ENCODE assay signal across 24 mouse cellular contexts in genomic region chr17:44519356-44519755, GRCm38 (mm10).
DNase-seq lines count a peak whose midpoint lies in the region; ATAC-seq and TF ChIP-seq lines count a peak whose summit lies in the region.
"Had no signal": no experiment of that assay in that cellular context is flagged by ENCODE, and none has a peak within 500 bp of the region (broad histone marks: within the 10 kb centered on the region; RNA-seq: fewer than 3 reads in every experiment).

No protein-coding gene starts in this region.

- no peak for DNase-seq in gastrocnemius, adult 2 months
- no peak for DNase-seq in gastrocnemius, postnatal 36 days
- no peak for DNase-seq in embryonic facial prominence, embryonic 14.5 days (ENCODE audit: low spot score)
- peak; percentile 12 for DNase-seq in kidney, postnatal 14 days
- DNase-seq in spleen, postnatal 36 days (ENCODE audit: low spot score in 2 of 2): no peak
- no peak for DNase-seq in spleen, postnatal 4 days (ENCODE audit: low spot score in 2 of 2)
- DNase-seq: adrenal gland, adult 2 months; adrenal gland, postnatal 25 days; cerebellum, adult 18-20 months; cerebellum, adult 9-11 months; cerebellum, postnatal 36 days; gastrocnemius, postnatal 25 days; heart, adult 11 months; heart, postnatal 10 days; heart, postnatal 4 days had no signal

- no peaks in the 10 kb centered on the region; the same call in 1 of the 2 replicates for H3K9me3 ChIP-seq in embryonic facial prominence, embryonic 14.5 days (ENCODE audit: control insufficient read depth, low read length)
- no peaks in the 10 kb centered on the region for H3K9me3 ChIP-seq in kidney, embryonic 15.5 days (replicated peaks)
- no peaks in the 10 kb centered on the region; the same call in 1 of the 2 replicates for H3K9me3 ChIP-seq in neural tube, embryonic 15.5 days (replicated peaks)
- H3K9me3 ChIP-seq: forebrain, embryonic 10.5 days; forebrain, embryonic 15.5 days; heart, embryonic 10.5 days; hindbrain, embryonic 12.5 days had no signal

- H3K27me3 ChIP-seq in embryonic facial prominence, embryonic 14.5 days (replicated peaks; ENCODE audit: control insufficient read depth, insufficient read depth, low read length): no peaks in the 10 kb centered on the region
- H3K27me3 ChIP-seq in kidney, embryonic 15.5 days: no peaks in the 10 kb centered on the region
- H3K27me3 ChIP-seq in neural tube, embryonic 15.5 days (replicated peaks): no peaks in the 10 kb centered on the region
- H3K27me3 ChIP-seq: CH12.LX; forebrain, embryonic 15.5 days; hindbrain, embryonic 12.5 days had no signal

- H3K9ac ChIP-seq in embryonic facial prominence, embryonic 14.5 days (ENCODE audit: low read depth, low read length): no peak overlapping the region
- no peak overlapping the region for H3K9ac ChIP-seq in kidney, embryonic 15.5 days
- H3K9ac ChIP-seq in neural tube, embryonic 15.5 days (replicated peaks): no peak overlapping the region
- H3K9ac ChIP-seq: forebrain, embryonic 15.5 days; hindbrain, embryonic 12.5 days had no signal

- H3K36me3 ChIP-seq in embryonic facial prominence, embryonic 14.5 days (ENCODE audit: control insufficient read depth, insufficient read depth, low read length): no peaks in the 10 kb centered on the region
- H3K36me3 ChIP-seq in kidney, embryonic 15.5 days: no peaks in the 10 kb centered on the region
- no peaks in the 10 kb centered on the region for H3K36me3 ChIP-seq in neural tube, embryonic 15.5 days
- H3K36me3 ChIP-seq: forebrain, embryonic 10.5 days; forebrain, embryonic 15.5 days; heart, embryonic 10.5 days; hindbrain, embryonic 12.5 days had no signal

- H3K4me2 ChIP-seq in embryonic facial prominence, embryonic 14.5 days (ENCODE audit: low read depth, low read length): no peak overlapping the region
- no peak overlapping the region for H3K4me2 ChIP-seq in kidney, embryonic 15.5 days
- no peak overlapping the region for H3K4me2 ChIP-seq in neural tube, embryonic 15.5 days
- H3K4me2 ChIP-seq: forebrain, embryonic 15.5 days; hindbrain, embryonic 12.5 days had no signal

- intact Hi-C loops in gastrocnemius, adult 2 months (cut with DNase I): no loop called here
- intact Hi-C loops in gastrocnemius, postnatal 36 days (cut with DNase I): no loop called here

- no peak overlapping the region for H3K4me3 ChIP-seq in gastrocnemius, adult 2 months
- no peak overlapping the region for H3K4me3 ChIP-seq in embryonic facial prominence, embryonic 14.5 days (ENCODE audit: low read depth, low read length)
- no peak overlapping the region for H3K4me3 ChIP-seq in kidney, embryonic 15.5 days (replicated peaks)
- no peak overlapping the region for H3K4me3 ChIP-seq in neural tube, embryonic 15.5 days (replicated peaks)
- H3K4me3 ChIP-seq: forebrain, embryonic 10.5 days; forebrain, embryonic 15.5 days; heart, embryonic 10.5 days; hindbrain, embryonic 12.5 days had no signal

- no peak for TF ChIP-seq CTCF in gastrocnemius, adult 2 months (IDR thresholded peaks at IDR 0.05)

- 55% methylated on average over 3 of the region's 3 CpGs for WGBS in embryonic facial prominence, embryonic 14.5 days
- WGBS in kidney, embryonic 15.5 days: 62% methylated on average over 3 of the region's 3 CpGs
- WGBS in neural tube, embryonic 15.5 days: 91% methylated on average over 3 of the region's 3 CpGs

- 0 out of 2 replicates have a peak, but pooled peaks cover 5% of the 10 kb centered on the region for H3K4me1 ChIP-seq in embryonic facial prominence, embryonic 14.5 days (ENCODE audit: control insufficient read depth, insufficient read depth, low read length)
- peaks cover 10% of the 10 kb centered on the region; the same call in 1 of the 2 replicates for H3K4me1 ChIP-seq in kidney, embryonic 15.5 days
- peaks cover 5% of the 10 kb centered on the region; the same call in 1 of the 2 replicates for H3K4me1 ChIP-seq in neural tube, embryonic 15.5 days
- H3K4me1 ChIP-seq: forebrain, embryonic 10.5 days; heart, embryonic 10.5 days; hindbrain, embryonic 12.5 days had no signal

- peak overlapping the region; percentile 31; the same call in 1 of the 2 replicates for H3K27ac ChIP-seq in gastrocnemius, adult 2 months
- H3K27ac ChIP-seq in embryonic facial prominence, embryonic 14.5 days (replicated peaks; ENCODE audit: low read depth, low read length): peak overlapping the region; percentile 22; the same call in 1 of the 2 replicates
- H3K27ac ChIP-seq in kidney, embryonic 15.5 days: peak overlapping the region; percentile 62; the same call in 1 of the 2 replicates
- H3K27ac ChIP-seq in neural tube, embryonic 15.5 days (replicated peaks): no peak overlapping the region
- H3K27ac ChIP-seq: forebrain, embryonic 10.5 days; forebrain, embryonic 15.5 days; heart, embryonic 10.5 days; hindbrain, embryonic 12.5 days had no signal

- no peak for ATAC-seq in embryonic facial prominence, embryonic 14.5 days (ENCODE audit: low read depth)
- no peak for ATAC-seq in kidney, embryonic 15.5 days (replicated peaks; ENCODE audit: low FRiP score)
- no peak for ATAC-seq in neural tube, embryonic 15.5 days (ENCODE audit: low FRiP score)
- ATAC-seq: forebrain, embryonic 15.5 days; hindbrain, embryonic 16.5 days; inflammation-experienced regulatory T-cells, adult 6 months had no signal
